Mouse (Mus musculus) adipocyte (in vitro differentiated cells): ENCODE measurements at regions not wholly inside any gene's neighbourhood (a gene's known extent, or its start where the extent isn't known, plus 50 kb on each side); places are given as distances from the start of the nearest gene placed in this dataset.
"Not testable (repeated sequence)": the region's sequence is repeated elsewhere in the genome, so short reads cannot be mapped to it uniquely, and the experiment has no call there.

Experiments
- DNase-seq: peaks from one replicate; pipeline ENCODE4 v3.0.0-alpha.2; 2016; ENCODE audit warnings: low spot score

DNA sequence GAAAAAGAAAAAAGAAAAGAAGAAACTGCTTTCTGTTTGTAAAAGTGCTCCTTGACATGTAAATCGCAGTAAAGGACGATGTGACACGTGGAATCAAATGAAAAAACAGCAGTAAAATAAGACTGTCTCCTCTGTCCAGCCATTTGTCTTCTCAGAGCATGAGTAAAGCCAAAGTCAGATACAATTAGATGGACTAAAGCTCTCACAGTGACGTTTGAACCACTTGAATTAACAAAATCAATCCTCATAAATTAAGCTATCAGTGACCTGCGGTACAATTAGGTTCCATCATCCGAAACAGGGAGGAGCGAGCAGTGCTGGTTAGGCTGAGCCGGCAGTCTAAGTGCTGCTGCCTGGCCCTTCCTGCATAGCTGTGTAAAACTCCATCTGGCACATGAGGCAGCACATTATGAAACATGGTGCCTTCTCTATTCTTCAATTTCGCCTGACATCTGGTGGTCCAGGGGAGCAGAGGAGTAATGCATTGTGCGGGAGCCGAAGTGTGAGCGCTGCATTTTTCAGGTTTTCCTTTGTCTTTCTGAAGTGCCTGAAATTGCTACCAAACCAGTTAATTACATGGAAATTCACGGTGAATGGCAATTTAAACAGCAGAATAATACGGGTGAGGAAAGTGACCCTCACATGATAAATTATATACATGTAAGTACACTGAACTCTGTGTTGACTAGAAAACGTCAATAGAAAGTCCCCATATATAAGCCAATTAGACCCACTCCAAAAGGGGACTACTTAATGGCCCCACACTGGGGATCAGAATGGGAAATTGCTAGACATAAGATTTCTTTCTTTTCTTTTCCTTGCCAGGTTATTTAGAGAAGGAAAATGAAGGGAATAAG is 118.1 kb downstream of the Mmrn1 start:
- no peak for DNase-seq

GRCm38 (mm10) chr6:61043524-61044450 is 119.0 kb downstream of the Mmrn1 start:
- DNase-seq = no peak

GRCm38 (mm10) chr6:61047667-61048066 is 122.9 kb downstream of the Mmrn1 start:
- DNase-seq = not testable (repeated sequence)

- peak; percentile 53 for DNase-seq
These were observed 117.0 kb upstream of the Ccser1 start for GRCm38 (mm10) chr6:61063129-61063528.

DNA sequence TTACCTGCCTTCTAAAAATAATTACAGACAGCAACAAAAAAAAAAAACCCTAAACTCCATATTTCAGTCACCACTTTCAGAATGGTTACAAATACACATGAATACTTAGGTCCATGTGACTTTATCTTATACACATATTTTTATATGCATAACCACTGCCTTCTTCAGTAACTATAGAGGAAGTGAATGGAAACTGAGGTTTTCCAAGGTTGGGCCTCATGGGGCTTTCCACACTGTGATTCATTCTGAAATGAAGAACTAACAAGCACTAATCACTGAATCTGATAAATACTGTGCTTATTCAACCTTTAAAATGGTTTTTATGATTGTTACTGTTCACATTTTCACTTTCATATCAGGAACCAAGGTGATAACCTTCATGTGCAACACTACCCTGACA is 114.4 kb upstream of the Ccser1 start:
- DNase-seq = no peak

- no peak for DNase-seq
These were observed 113.4 kb upstream of the Ccser1 start for GRCm38 (mm10) chr6:61066501-61067282.

- no peak for DNase-seq
These were observed 112.6 kb upstream of the Ccser1 start for GRCm38 (mm10) chr6:61067355-61068116.

DNA sequence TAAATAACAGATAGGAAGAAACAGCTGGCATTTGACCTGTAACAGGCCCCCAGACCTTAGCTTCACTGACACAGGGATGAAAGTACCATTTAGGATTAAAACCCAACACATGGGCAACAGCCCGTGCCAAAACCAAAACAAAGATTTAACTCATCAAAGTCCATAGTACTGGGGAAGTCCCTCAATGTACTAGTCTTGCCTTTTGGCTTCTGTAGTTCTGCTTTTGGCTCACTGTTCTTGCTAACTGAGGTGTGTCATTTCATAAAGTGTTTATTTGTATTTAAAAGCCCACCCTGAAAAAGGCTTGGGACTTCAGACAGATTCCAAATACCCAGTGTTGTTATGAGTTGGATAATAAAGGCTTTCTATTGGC is 112.0 kb upstream of the Ccser1 start:
- no peak for DNase-seq

DNA sequence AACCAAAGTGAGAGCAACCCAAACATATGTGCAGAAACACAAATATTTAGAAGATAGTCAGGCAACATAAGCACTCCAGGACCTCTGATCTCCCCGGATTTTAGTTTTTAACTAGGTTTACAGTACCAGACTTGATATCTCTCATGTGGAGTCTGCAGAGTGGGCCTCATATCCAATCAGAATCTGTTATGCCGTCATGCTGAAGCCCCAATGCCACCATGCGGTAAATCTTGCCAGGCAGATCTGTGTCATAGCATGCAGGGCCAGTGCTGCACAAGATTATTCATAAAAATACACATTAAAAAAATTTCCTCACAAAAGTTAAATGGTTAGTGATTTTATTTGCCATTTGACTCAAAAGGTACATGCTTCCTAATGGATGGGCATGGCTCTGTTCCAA is 106.9 kb upstream of the Ccser1 start:
- DNase-seq = no peak

GRCm38 (mm10) chr6:61073794-61074193 is 106.3 kb upstream of the Ccser1 start:
- no peak for DNase-seq

- no peak for DNase-seq
These were observed 105.4 kb upstream of the Ccser1 start for GRCm38 (mm10) chr6:61074700-61075099.

- DNase-seq = no peak
These were observed 101.6 kb upstream of the Ccser1 start for GRCm38 (mm10) chr6:61078559-61078958.

- DNase-seq = no peak
These were observed 99.5 kb upstream of the Ccser1 start for GRCm38 (mm10) chr6:61080661-61081060.

GRCm38 (mm10) chr6:61083346-61083745 is 96.8 kb upstream of the Ccser1 start:
- no peak for DNase-seq

- no peak for DNase-seq
These were observed 80.7 kb upstream of the Ccser1 start for GRCm38 (mm10) chr6:61099348-61099981.

- DNase-seq = no peak
These were observed 80.2 kb upstream of the Ccser1 start for GRCm38 (mm10) chr6:61099982-61100365.

- DNase-seq = no peak
These were observed 78.2 kb upstream of the Ccser1 start for GRCm38 (mm10) chr6:61101972-61102371.

DNA sequence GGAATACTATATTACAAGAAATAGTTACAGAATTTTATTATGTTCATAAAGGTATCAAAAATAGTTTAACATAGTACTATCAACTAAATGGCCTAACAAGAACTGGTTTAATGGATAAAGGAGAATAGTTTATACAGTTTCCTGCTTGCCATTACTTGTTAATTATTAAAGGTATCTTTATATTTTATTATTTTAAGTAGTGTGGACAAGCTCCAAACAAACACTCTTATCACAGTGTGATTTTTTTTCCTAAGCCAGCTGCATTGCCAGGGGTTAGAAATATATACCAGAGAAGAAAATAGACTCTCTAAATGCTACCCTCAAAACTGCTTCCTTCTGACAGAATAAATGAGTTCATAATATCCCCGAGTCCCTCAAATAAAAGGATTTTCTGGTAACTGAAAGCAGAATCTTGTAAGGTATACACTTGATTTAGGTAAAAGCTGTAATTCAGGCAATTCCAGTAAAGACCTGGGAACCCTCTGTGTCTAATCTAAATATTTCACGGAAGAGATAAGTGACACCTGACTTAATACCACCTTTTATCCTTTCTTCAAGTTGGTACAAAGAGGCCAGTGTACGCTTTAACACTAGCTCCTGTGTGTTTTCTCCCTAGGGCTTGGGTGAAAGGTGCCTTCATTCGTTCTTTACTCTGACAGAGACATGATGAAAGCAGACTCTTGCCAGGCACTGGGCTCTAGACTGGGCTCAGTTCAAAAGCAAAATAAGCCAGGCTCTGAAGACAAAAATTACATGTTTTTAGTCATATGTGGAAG is 76.5 kb upstream of the Ccser1 start:
- DNase-seq = no peak

DNA sequence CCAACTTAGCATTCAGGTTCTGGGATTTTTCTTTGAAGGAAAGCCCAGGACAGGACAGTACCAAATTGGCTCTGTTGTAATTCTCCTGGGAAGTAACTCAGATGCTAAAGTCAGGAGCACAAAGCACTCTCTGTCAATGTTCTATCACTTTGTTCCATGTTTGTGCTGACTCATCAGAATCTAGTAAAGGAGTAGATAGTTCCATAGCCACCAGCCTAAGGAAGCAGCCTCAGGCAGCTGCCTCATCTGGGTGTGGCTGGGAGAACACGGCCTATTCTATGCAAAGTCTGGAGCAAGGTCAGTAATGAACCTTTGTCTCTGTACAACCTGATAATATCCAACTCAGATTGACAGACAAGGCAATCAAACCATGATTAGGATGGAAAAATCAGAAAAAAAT is 64.9 kb upstream of the Ccser1 start:
- DNase-seq = no peak

DNA sequence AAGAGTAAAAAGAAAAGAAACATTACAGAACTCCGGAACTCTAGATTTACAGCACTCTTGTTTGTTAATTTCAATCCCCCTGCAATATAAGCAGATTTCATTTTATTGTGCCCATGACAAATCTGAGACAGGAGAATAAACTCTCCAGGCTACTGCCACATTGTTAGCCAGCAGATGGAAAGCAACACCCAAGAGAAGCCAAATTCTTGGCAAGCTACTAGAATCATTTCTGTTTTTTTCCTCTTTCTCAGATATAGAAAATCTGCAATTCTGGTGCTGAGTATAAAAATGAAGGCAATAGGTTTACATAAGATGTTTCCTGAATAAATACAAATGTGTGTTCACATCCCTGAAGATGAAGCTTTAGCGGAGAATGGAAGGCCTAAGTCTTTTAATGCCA is 60.5 kb upstream of the Ccser1 start:
- no peak for DNase-seq
